Mouse (Mus musculus): ENCODE results near the gene Commd1.

GRCm38 (mm10) chr11:22994271-22994670 lies 12.1 kb upstream of the Commd1 start:
- TF ChIP-seq CTCF (IDR thresholded peaks at IDR 0.05) (no peak), EP300 (IDR thresholded peaks at IDR 0.05) (no peak)

All from lung, postnatal 0 days (tissue).